Mouse (Mus musculus) midbrain, embryonic 13.5 days (tissue): Measurements from ENCODE around the gene Asb15. TPM values are rescaled to one million over a fixed set of nuclear protein-coding genes. Genes with fewer than 3 reads are reported as not detected.

ENCODE experiments used
- ATAC-seq: fragments of 200-750 bp; cut with Nextera tagmentation; 2 replicates; pipeline ENCODE4 v1.8.0; 2017; ENCODE audit warnings: mild to moderate bottlenecking, moderate TSS enrichment, moderate library complexity
- H3K27ac ChIP-seq: fragments of 300-500 bp; sonication (generic); 2 replicates; pipeline ENCODE4 v1.5.1; 2015; ENCODE audit warnings: inconsistent platforms, mild to moderate bottlenecking, moderate library complexity
- H3K27me3 ChIP-seq: fragments of 300-500 bp; sonication (generic); 2 replicates; pipeline ENCODE4 v1.6.1; 2015; ENCODE audit warnings: mild to moderate bottlenecking, inconsistent platforms
- H3K36me3 ChIP-seq: fragments of 300-500 bp; sonication (generic); 2 replicates; pipeline ENCODE4 v1.6.1; 2015; ENCODE audit warnings: mild to moderate bottlenecking, inconsistent platforms
- H3K4me1 ChIP-seq: fragments of 300-500 bp; sonication (generic); replicated peaks from 2 replicates; pipeline ENCODE4 v1.6.1; 2015; ENCODE audit warnings: inconsistent platforms
- H3K4me2 ChIP-seq: fragments of 300-500 bp; sonication (generic); replicated peaks from 2 replicates; pipeline ENCODE4 v1.6.1; 2015; ENCODE audit warnings: moderate library complexity, mild to moderate bottlenecking, inconsistent platforms
- H3K4me3 ChIP-seq: fragments of 300-500 bp; sonication (generic); replicated peaks from 2 replicates; pipeline ENCODE4 v1.5.1; 2015; ENCODE audit warnings: mild to moderate bottlenecking, inconsistent platforms
- H3K9ac ChIP-seq: fragments of 300-500 bp; sonication (generic); replicated peaks from 2 replicates; pipeline ENCODE4 v1.6.1; 2015; ENCODE audit warnings: mild to moderate bottlenecking, inconsistent platforms
- H3K9me3 ChIP-seq: fragments of 300-500 bp; sonication (generic); 2 replicates; pipeline ENCODE4 v1.6.1; 2016; ENCODE audit warnings: mild to moderate bottlenecking, inconsistent platforms
- WGBS: fragments of 180-500 bp; shearing (Covaris S2); methylation state at CpG from one replicate; pipeline ENCODE4 v1.1.7; 2015; 5-methylcytosine and 5-hydroxymethylcytosine counted together
- polyA plus RNA-seq: library from polyadenylated mRNA; unstranded; fragments of >200 nt; fragmentation: Nextera tagmentation; extraction: Ambion mirVana; gene quantifications from 2 replicates; pipeline ENCODE4 v1.2.1, GENCODE M21; 2015

Gene Asb15
- polyA plus RNA-seq, 1 experiment from 2014 or later, result not detected

- no peak overlapping the region for H3K4me3 ChIP-seq
- WGBS, result 89% methylated on average over 6 of the region's 6 CpGs
- ATAC-seq, result no peak
- no peaks in the 10 kb centered on the region for H3K9me3 ChIP-seq
- no peak overlapping the region for H3K9ac ChIP-seq
- no peak overlapping the region for H3K4me2 ChIP-seq
- H3K27me3 ChIP-seq, result no peaks in the 10 kb centered on the region
- H3K4me1 ChIP-seq, result peaks cover 5% of the 10 kb centered on the region; the same call in 1 of the 2 replicates
- H3K36me3 ChIP-seq, result no peaks in the 10 kb centered on the region
- H3K27ac ChIP-seq, result no peak overlapping the region
These were observed 72.2 kb downstream of the Asb15 start for GRCm38 (mm10) chr6:24600134-24600533.

DNA sequence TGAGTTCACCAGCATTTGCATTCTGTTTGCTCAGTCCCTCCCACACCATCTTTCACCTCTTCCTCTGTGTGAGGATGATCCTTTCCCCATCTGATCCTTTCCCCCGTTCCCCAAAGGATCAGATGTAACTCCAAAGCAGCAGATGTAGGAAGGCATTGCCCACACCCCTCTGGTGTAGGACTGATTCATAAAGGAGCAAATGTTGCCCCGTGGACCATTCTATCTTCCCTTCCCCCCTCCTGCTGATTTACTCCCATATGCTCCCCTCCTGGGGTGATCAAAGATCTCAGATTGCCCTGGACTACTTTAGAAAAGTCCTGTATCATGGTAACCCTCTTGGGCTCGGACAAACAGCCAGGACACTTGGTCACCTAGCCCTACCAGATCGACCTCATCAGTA, 72.8 kb downstream of the Asb15 start:
- 80% methylated on average over 4 of the region's 4 CpGs for WGBS
- no peak overlapping the region for H3K27ac ChIP-seq
- no peak overlapping the region for H3K4me2 ChIP-seq
- H3K4me1 ChIP-seq, result peaks cover 5% of the 10 kb centered on the region; the same call in 1 of the 2 replicates
- no peaks in the 10 kb centered on the region for H3K9me3 ChIP-seq
- no peaks in the 10 kb centered on the region for H3K27me3 ChIP-seq
- no peak overlapping the region for H3K4me3 ChIP-seq
- no peak for ATAC-seq
- H3K9ac ChIP-seq, result no peak overlapping the region
- no peaks in the 10 kb centered on the region for H3K36me3 ChIP-seq

DNA sequence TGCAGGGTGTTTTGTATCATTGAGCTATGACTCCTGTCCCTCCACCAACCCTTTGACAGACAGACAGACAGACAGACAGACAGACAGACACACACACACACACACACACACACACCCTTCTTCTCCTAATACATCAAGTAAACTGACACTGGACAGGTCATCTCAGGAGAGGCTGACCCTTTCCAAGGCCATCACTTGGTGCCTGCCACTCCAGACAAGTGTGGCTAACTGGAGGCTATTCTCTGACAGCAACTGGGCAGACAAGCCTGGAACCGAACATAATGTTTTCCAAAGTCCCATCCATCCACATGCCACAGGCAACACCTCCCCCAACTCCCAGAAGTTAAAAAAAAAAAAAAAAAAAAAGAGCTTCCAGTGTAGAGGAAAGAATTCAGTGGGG, 73.7 kb downstream of the Asb15 start:
- no peak overlapping the region for H3K9ac ChIP-seq
- H3K4me2 ChIP-seq, result no peak overlapping the region
- no peaks in the 10 kb centered on the region for H3K27me3 ChIP-seq
- H3K9me3 ChIP-seq, result no peaks in the 10 kb centered on the region
- no peak overlapping the region for H3K4me3 ChIP-seq
- H3K36me3 ChIP-seq, result no peaks in the 10 kb centered on the region
- ATAC-seq, result no peak
- no peak overlapping the region for H3K27ac ChIP-seq
- WGBS, result 56% methylated on average over 1 of the region's 1 CpGs
- H3K4me1 ChIP-seq, result peaks cover 5% of the 10 kb centered on the region; the same call in 1 of the 2 replicates

GRCm38 (mm10) chr6:24602351-24602750, 74.4 kb downstream of the Asb15 start:
- 90% methylated on average over 3 of the region's 3 CpGs for WGBS
- no peaks in the 10 kb centered on the region for H3K27me3 ChIP-seq
- no peaks in the 10 kb centered on the region for H3K36me3 ChIP-seq
- H3K9me3 ChIP-seq, result no peaks in the 10 kb centered on the region
- no peak overlapping the region for H3K4me2 ChIP-seq
- ATAC-seq, result no peak
- no peak overlapping the region for H3K27ac ChIP-seq
- no peak overlapping the region for H3K4me3 ChIP-seq
- H3K4me1 ChIP-seq, result peaks cover 5% of the 10 kb centered on the region; the same call in 1 of the 2 replicates
- no peak overlapping the region for H3K9ac ChIP-seq

DNA sequence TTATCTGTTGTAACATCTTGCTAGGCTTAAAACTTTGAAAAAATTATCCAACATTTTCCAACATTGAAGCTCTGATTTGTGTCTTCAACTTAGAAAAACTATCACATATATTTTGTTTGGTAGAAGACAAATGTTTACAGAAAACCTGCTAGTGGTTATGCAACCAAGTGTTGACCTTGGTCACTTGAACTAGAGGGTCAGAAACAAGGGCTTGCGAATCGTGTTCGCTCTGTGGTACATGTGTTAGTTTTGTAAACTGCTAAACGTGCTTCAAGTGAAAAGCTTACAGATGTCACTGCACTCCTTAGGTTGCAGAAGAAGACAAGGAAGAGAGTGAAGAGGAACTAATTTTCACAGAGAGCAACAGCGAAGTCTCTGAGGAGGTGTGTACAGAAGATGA, 75.0 kb downstream of the Asb15 start:
- Histone ChIP-seq H3K4me3 (no peak overlapping the region), H3K27ac (no peak overlapping the region), H3K9ac (no peak overlapping the region), H3K4me2 (no peak overlapping the region), H3K9me3 (no peaks in the 10 kb centered on the region), H3K4me1 (peaks cover 5% of the 10 kb centered on the region; the same call in 1 of the 2 replicates), H3K27me3 (no peaks in the 10 kb centered on the region), H3K36me3 (no peaks in the 10 kb centered on the region)
- no peak for ATAC-seq
- WGBS, result 94% methylated on average over 5 of the region's 5 CpGs

DNA sequence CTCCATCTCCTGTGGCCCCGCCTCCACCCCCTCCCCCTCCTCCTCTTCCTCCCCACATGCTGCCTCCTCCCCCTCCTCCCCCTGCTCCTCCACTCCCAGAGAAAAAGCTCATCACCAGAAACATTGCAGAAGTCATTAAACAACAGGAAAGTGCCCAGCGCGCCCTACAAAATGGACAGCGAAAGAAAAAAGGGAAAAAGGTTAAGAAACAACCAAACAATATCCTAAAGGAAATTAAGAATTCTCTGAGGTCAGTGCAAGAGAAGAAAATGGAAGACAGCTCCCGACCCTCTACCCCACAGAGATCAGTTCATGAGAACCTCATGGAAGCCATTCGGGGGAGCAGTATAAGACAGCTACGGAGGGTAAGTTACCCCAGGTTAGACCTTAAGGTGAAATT, 76.3 kb downstream of the Asb15 start:
- Histone ChIP-seq H3K4me2 (no peak overlapping the region), H3K4me1 (peaks cover 5% of the 10 kb centered on the region; the same call in 1 of the 2 replicates), H3K9ac (no peak overlapping the region), H3K36me3 (no peaks in the 10 kb centered on the region), H3K4me3 (no peak overlapping the region), H3K9me3 (no peaks in the 10 kb centered on the region), H3K27me3 (no peaks in the 10 kb centered on the region), H3K27ac (no peak overlapping the region)
- no peak for ATAC-seq
- WGBS, result 95% methylated on average over 7 of the region's 7 CpGs

- Histone ChIP-seq H3K36me3 (no peaks in the 10 kb centered on the region), H3K4me1 (peaks cover 5% of the 10 kb centered on the region; the same call in 1 of the 2 replicates), H3K27ac (no peak overlapping the region), H3K9me3 (no peaks in the 10 kb centered on the region), H3K27me3 (no peaks in the 10 kb centered on the region), H3K4me3 (no peak overlapping the region), H3K9ac (no peak overlapping the region), H3K4me2 (no peak overlapping the region)
- WGBS, result 92% methylated on average over 8 of the region's 8 CpGs
- no peak for ATAC-seq
These were observed 77.7 kb downstream of the Asb15 start for GRCm38 (mm10) chr6:24605631-24606030.

DNA sequence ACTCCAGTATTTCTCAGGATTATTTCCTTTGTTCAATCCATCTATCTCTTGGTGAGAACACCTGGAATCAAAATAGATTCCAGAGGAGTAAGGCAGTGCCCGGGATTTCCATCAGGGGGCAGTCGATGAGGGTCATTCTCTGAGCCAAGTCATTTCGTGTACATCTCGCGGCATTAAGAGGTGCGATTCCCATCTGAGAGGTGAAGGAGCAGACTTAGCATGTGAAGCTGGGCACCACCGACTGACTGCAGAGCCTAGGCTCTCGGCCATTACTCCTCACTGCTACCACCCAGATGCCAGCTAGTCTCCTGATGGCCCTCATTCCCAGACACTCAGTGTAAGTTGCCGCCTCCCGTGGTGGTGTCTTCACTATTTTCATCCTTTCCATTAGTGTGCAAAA, 78.6 kb downstream of the Asb15 start:
- Histone ChIP-seq H3K4me2 (no peak overlapping the region), H3K9ac (no peak overlapping the region)
- WGBS, result 85% methylated on average over 10 of the region's 10 CpGs

GRCm38 (mm10) chr6:24607531-24607930, 79.6 kb downstream of the Asb15 start:
- no peak overlapping the region for H3K4me2 ChIP-seq

More for the DNA sequence above, 78.6 kb downstream of the Asb15 start:
- H3K36me3 ChIP-seq, result no peaks in the 10 kb centered on the region
- peaks cover 5% of the 10 kb centered on the region; the same call in 1 of the 2 replicates for H3K4me1 ChIP-seq
- no peaks in the 10 kb centered on the region for H3K27me3 ChIP-seq
- no peak for ATAC-seq
- H3K9me3 ChIP-seq, result no peaks in the 10 kb centered on the region
- no peak overlapping the region for H3K27ac ChIP-seq
- H3K4me3 ChIP-seq, result no peak overlapping the region

GRCm38 (mm10) chr6:24608129-24608528, 80.2 kb downstream of the Asb15 start:
- Histone ChIP-seq H3K4me3 (no peak overlapping the region), H3K27me3 (no peaks in the 10 kb centered on the region), H3K27ac (no peak overlapping the region), H3K9ac (no peak overlapping the region), H3K36me3 (peaks cover under 1% of the 10 kb centered on the region), H3K4me1 (no peaks in the 10 kb centered on the region), H3K4me2 (no peak overlapping the region), H3K9me3 (no peaks in the 10 kb centered on the region)
- no peak for ATAC-seq
- WGBS, result 82% methylated on average over 4 of the region's 4 CpGs

More at GRCm38 (mm10) chr6:24607531-24607930, 79.6 kb downstream of the Asb15 start:
- no peaks in the 10 kb centered on the region for H3K4me1 ChIP-seq
- 95% methylated on average over 15 of the region's 15 CpGs for WGBS
- H3K27me3 ChIP-seq, result no peaks in the 10 kb centered on the region
- H3K4me3 ChIP-seq, result no peak overlapping the region
- H3K9ac ChIP-seq, result no peak overlapping the region
- H3K36me3 ChIP-seq, result no peaks in the 10 kb centered on the region
- no peaks in the 10 kb centered on the region for H3K9me3 ChIP-seq
- ATAC-seq, result no peak
- no peak overlapping the region for H3K27ac ChIP-seq

GRCm38 (mm10) chr6:24608682-24609081, 80.7 kb downstream of the Asb15 start:
- Histone ChIP-seq H3K4me2 (no peak overlapping the region), H3K36me3 (peaks cover 5% of the 10 kb centered on the region), H3K9ac (no peak overlapping the region), H3K9me3 (no peaks in the 10 kb centered on the region), H3K27ac (no peak overlapping the region), H3K27me3 (no peaks in the 10 kb centered on the region), H3K4me3 (no peak overlapping the region), H3K4me1 (no peaks in the 10 kb centered on the region)
- ATAC-seq, result no peak
- 94% methylated on average over 3 of the region's 3 CpGs for WGBS

- H3K4me1 ChIP-seq, result no peaks in the 10 kb centered on the region
- no peak overlapping the region for H3K4me3 ChIP-seq
- no peak overlapping the region for H3K27ac ChIP-seq
- no peaks in the 10 kb centered on the region for H3K27me3 ChIP-seq
- no peaks in the 10 kb centered on the region for H3K9me3 ChIP-seq
- no peak overlapping the region for H3K4me2 ChIP-seq
- peaks cover 9% of the 10 kb centered on the region for H3K36me3 ChIP-seq
- H3K9ac ChIP-seq, result no peak overlapping the region
- 87% methylated on average over 4 of the region's 4 CpGs for WGBS
- no peak for ATAC-seq
These were observed 81.6 kb downstream of the Asb15 start for GRCm38 (mm10) chr6:24609531-24609930.

- H3K4me1 ChIP-seq, result no peaks in the 10 kb centered on the region
- no peak for ATAC-seq
- H3K9me3 ChIP-seq, result no peaks in the 10 kb centered on the region
- no peak overlapping the region for H3K9ac ChIP-seq
- 92% methylated on average over 4 of the region's 4 CpGs for WGBS
- no peaks in the 10 kb centered on the region for H3K27me3 ChIP-seq
- H3K4me3 ChIP-seq, result no peak overlapping the region
- H3K27ac ChIP-seq, result no peak overlapping the region
- H3K36me3 ChIP-seq, result peaks cover 18% of the 10 kb centered on the region
- no peak overlapping the region for H3K4me2 ChIP-seq
These were observed 82.4 kb downstream of the Asb15 start for GRCm38 (mm10) chr6:24610358-24610757.
